Mouse (Mus musculus): ENCODE results near the gene Ndufa4. TPM values are rescaled to one million over a fixed set of nuclear protein-coding genes. Genes with fewer than 3 reads are reported as not detected.

Gene Ndufa4
- 1,529 and 1,625 TPM in 2 replicates for polyA plus RNA-seq (2015; fragmentation: Nextera tagmentation; extraction: Ambion mirVana)

GRCm38 (mm10) chr6:11907269-11908032 is at the start of gene Ndufa4, which contains the start of gene Phf14:
Ndufa4 (minus strand) TSS chr6:11907497.
Phf14 (plus strand) TSS chr6:11907809.
- Histone ChIP-seq H3K36me3 (ENCODE audit: control insufficient read depth, insufficient read depth) (0 out of 2 replicates have a peak, but pooled peaks cover 4% of the 10 kb centered on the region), H3K4me3 (ENCODE audit: low read depth, low read length) (peak within 1 kb of the TSS; percentile 83), H3K4me1 (replicated peaks; ENCODE audit: control insufficient read depth, insufficient read depth, low read length) (peaks cover 11% of the 10 kb centered on the region), H3K27me3 (replicated peaks; ENCODE audit: control insufficient read depth, insufficient read depth, low read length) (no peaks in the 10 kb centered on the region), H3K9me3 (ENCODE audit: control insufficient read depth) (no peaks in the 10 kb centered on the region), H3K4me2 (replicated peaks; ENCODE audit: low read depth) (peak within 1 kb of the TSS; percentile 67), H3K9ac (ENCODE audit: low read depth, low read length) (peak within 1 kb of the TSS; percentile 85), H3K27ac (ENCODE audit: low read depth, low read length) (peak within 1 kb of the TSS; percentile 86)
- TF ChIP-seq CTCF (IDR thresholded peaks at IDR 0.05; ENCODE audit: low read depth): no peak
- WGBS: under 1% methylated on average over 59 of the region's 59 CpGs
- peak; percentile 100 for ATAC-seq

GRCm38 (mm10) chr6:11948100-11948499 is 40.8 kb upstream of the Ndufa4 start:
- no peak for ATAC-seq
- WGBS: 96% methylated on average over 1 of the region's 1 CpGs
- no peaks in the 10 kb centered on the region for H3K27me3 ChIP-seq (replicated peaks; ENCODE audit: control insufficient read depth, insufficient read depth, low read length)

GRCm38 (mm10) chr6:11942089-11942488 is 34.8 kb upstream of the Ndufa4 start:
- no peak for ATAC-seq
- 89% methylated on average over 4 of the region's 4 CpGs for WGBS
- peaks cover 12% of the 10 kb centered on the region for H3K36me3 ChIP-seq (ENCODE audit: control insufficient read depth, insufficient read depth)
- no peak overlapping the region for H3K4me3 ChIP-seq (ENCODE audit: low read depth, low read length)
- no peak overlapping the region for H3K27ac ChIP-seq (ENCODE audit: low read depth, low read length)
- no peak overlapping the region for H3K4me2 ChIP-seq (replicated peaks; ENCODE audit: low read depth)
- no peaks in the 10 kb centered on the region for H3K9me3 ChIP-seq (ENCODE audit: control insufficient read depth)
- H3K27me3 ChIP-seq (replicated peaks; ENCODE audit: control insufficient read depth, insufficient read depth, low read length): no peaks in the 10 kb centered on the region
- TF ChIP-seq CTCF (IDR thresholded peaks at IDR 0.05; ENCODE audit: low read depth): no peak
- H3K4me1 ChIP-seq (replicated peaks; ENCODE audit: control insufficient read depth, insufficient read depth, low read length): no peaks in the 10 kb centered on the region
- H3K9ac ChIP-seq (ENCODE audit: low read depth, low read length): no peak overlapping the region

More at GRCm38 (mm10) chr6:11948100-11948499, 40.8 kb upstream of the Ndufa4 start:
- no peak overlapping the region for H3K9ac ChIP-seq (ENCODE audit: low read depth, low read length)
- no peak for TF ChIP-seq CTCF (IDR thresholded peaks at IDR 0.05; ENCODE audit: low read depth)
- H3K27ac ChIP-seq (ENCODE audit: low read depth, low read length): no peak overlapping the region
- no peaks in the 10 kb centered on the region for H3K9me3 ChIP-seq (ENCODE audit: control insufficient read depth)
- H3K4me3 ChIP-seq (ENCODE audit: low read depth, low read length): no peak overlapping the region
- H3K4me2 ChIP-seq (replicated peaks; ENCODE audit: low read depth): no peak overlapping the region
- H3K36me3 ChIP-seq (ENCODE audit: control insufficient read depth, insufficient read depth): peaks cover 10% of the 10 kb centered on the region; the same call in 1 of the 2 replicates
- no peaks in the 10 kb centered on the region for H3K4me1 ChIP-seq (replicated peaks; ENCODE audit: control insufficient read depth, insufficient read depth, low read length)

GRCm38 (mm10) chr6:11940895-11941294 is 33.6 kb upstream of the Ndufa4 start:
- Histone ChIP-seq H3K4me2 (replicated peaks; ENCODE audit: low read depth) (no peak overlapping the region), H3K9me3 (ENCODE audit: control insufficient read depth) (no peaks in the 10 kb centered on the region), H3K27ac (ENCODE audit: low read depth, low read length) (no peak overlapping the region), H3K4me1 (replicated peaks; ENCODE audit: control insufficient read depth, insufficient read depth, low read length) (no peaks in the 10 kb centered on the region), H3K4me3 (ENCODE audit: low read depth, low read length) (no peak overlapping the region), H3K9ac (ENCODE audit: low read depth, low read length) (no peak overlapping the region), H3K27me3 (replicated peaks; ENCODE audit: control insufficient read depth, insufficient read depth, low read length) (no peaks in the 10 kb centered on the region), H3K36me3 (ENCODE audit: control insufficient read depth, insufficient read depth) (peaks cover 12% of the 10 kb centered on the region)
- TF ChIP-seq CTCF (IDR thresholded peaks at IDR 0.05; ENCODE audit: low read depth): no peak
- no peak for ATAC-seq

GRCm38 (mm10) chr6:11933403-11933802 is 26.1 kb upstream of the Ndufa4 start:
- H3K27ac ChIP-seq (ENCODE audit: low read depth, low read length): no peak overlapping the region
- no peaks in the 10 kb centered on the region for H3K4me1 ChIP-seq (replicated peaks; ENCODE audit: control insufficient read depth, insufficient read depth, low read length)
- no peak overlapping the region for H3K4me3 ChIP-seq (ENCODE audit: low read depth, low read length)
- H3K27me3 ChIP-seq (replicated peaks; ENCODE audit: control insufficient read depth, insufficient read depth, low read length): no peaks in the 10 kb centered on the region
- WGBS: 89% methylated on average over 7 of the region's 7 CpGs
- no peak for ATAC-seq
- H3K4me2 ChIP-seq (replicated peaks; ENCODE audit: low read depth): no peak overlapping the region
- no peak for TF ChIP-seq CTCF (IDR thresholded peaks at IDR 0.05; ENCODE audit: low read depth)
- H3K9ac ChIP-seq (ENCODE audit: low read depth, low read length): no peak overlapping the region
- no peaks in the 10 kb centered on the region for H3K36me3 ChIP-seq (ENCODE audit: control insufficient read depth, insufficient read depth)
- no peaks in the 10 kb centered on the region for H3K9me3 ChIP-seq (ENCODE audit: control insufficient read depth)

- no peak overlapping the region for H3K27ac ChIP-seq (ENCODE audit: low read depth, low read length)
- H3K27me3 ChIP-seq (replicated peaks; ENCODE audit: control insufficient read depth, insufficient read depth, low read length): no peaks in the 10 kb centered on the region
- H3K4me2 ChIP-seq (replicated peaks; ENCODE audit: low read depth): no peak overlapping the region; the same call in 1 of the 2 replicates
- ATAC-seq: no peak
- H3K36me3 ChIP-seq (ENCODE audit: control insufficient read depth, insufficient read depth): no peaks in the 10 kb centered on the region
- no peaks in the 10 kb centered on the region for H3K4me1 ChIP-seq (replicated peaks; ENCODE audit: control insufficient read depth, insufficient read depth, low read length)
- 81% methylated on average over 6 of the region's 6 CpGs for WGBS
- H3K4me3 ChIP-seq (ENCODE audit: low read depth, low read length): no peak overlapping the region
- no peak overlapping the region for H3K9ac ChIP-seq (ENCODE audit: low read depth, low read length)
- no peaks in the 10 kb centered on the region for H3K9me3 ChIP-seq (ENCODE audit: control insufficient read depth)
- TF ChIP-seq CTCF (IDR thresholded peaks at IDR 0.05; ENCODE audit: low read depth): no peak
Measured at GRCm38 (mm10) chr6:11927485-11927884, 20.2 kb upstream of the Ndufa4 start.
